Mouse (Mus musculus) intestine, postnatal 0 days (tissue): ENCODE measurements at regions not wholly inside any gene's neighbourhood (a gene's known extent, or its start where the extent isn't known, plus 50 kb on each side); places are given as distances from the start of the nearest gene placed in this dataset.
A peak's percentile ranks its signal among the peaks of the same experiment; 100 is the strongest.

ENCODE experiments used
- ATAC-seq: fragments of 200-750 bp; cut with Nextera tagmentation; 2 replicates; pipeline ENCODE4 v1.8.0; 2017; ENCODE audit warnings: mild to moderate bottlenecking, moderate TSS enrichment, moderate library complexity
- H3K27ac ChIP-seq: fragments of 300-500 bp; sonication (generic); 2 replicates; pipeline ENCODE4 v1.5.1; 2014; ENCODE audit warnings: mild to moderate bottlenecking, low read depth, low read length, moderate library complexity
- H3K27me3 ChIP-seq: fragments of 300-500 bp; sonication (generic); replicated peaks from 2 replicates; pipeline ENCODE4 v1.6.1; 2014; ENCODE audit warnings: low read length, mixed read lengths; ENCODE audit not compliant: control insufficient read depth, insufficient read depth
- H3K36me3 ChIP-seq: fragments of 300-500 bp; sonication (generic); 2 replicates; pipeline ENCODE4 v1.6.1; 2014; ENCODE audit warnings: mild to moderate bottlenecking, moderate library complexity; ENCODE audit not compliant: control insufficient read depth, insufficient read depth
- H3K4me1 ChIP-seq: fragments of 300-500 bp; sonication (generic); replicated peaks from 2 replicates; pipeline ENCODE4 v1.6.1; 2014; ENCODE audit warnings: antibody characterized with exemption, low read length, mixed read lengths; ENCODE audit not compliant: control insufficient read depth, insufficient read depth
- H3K4me2 ChIP-seq: fragments of 300-500 bp; sonication (generic); replicated peaks from 2 replicates; pipeline ENCODE4 v1.6.1; 2014; ENCODE audit warnings: low read depth, mild to moderate bottlenecking, moderate library complexity
- H3K4me3 ChIP-seq: fragments of 300-500 bp; sonication (generic); 2 replicates; pipeline ENCODE4 v1.5.1; 2014; ENCODE audit warnings: low read depth, low read length
- H3K9ac ChIP-seq: fragments of 300-500 bp; sonication (generic); 2 replicates; pipeline ENCODE4 v1.6.1; 2014; ENCODE audit warnings: mild to moderate bottlenecking, low read depth, low read length
- H3K9me3 ChIP-seq: fragments of 300-500 bp; sonication (generic); 2 replicates; pipeline ENCODE4 v1.6.1; 2016; ENCODE audit warnings: mixed run types; ENCODE audit not compliant: control insufficient read depth
- CTCF ChIP-seq: sonication (generic); IDR thresholded peaks from 2 replicates; pipeline ENCODE4 v1.5.1; 2016; ENCODE audit warnings: low read depth, mild to moderate bottlenecking, control low read depth, antibody characterized with exemption, moderate library complexity
- WGBS: fragments of 180-500 bp; shearing (Covaris S2); extraction: QIAGEN DNeasy Blood & Tissue Kit; methylation state at CpG from one replicate; pipeline ENCODE4 v1.1.7; 2014; 5-methylcytosine and 5-hydroxymethylcytosine counted together

DNA sequence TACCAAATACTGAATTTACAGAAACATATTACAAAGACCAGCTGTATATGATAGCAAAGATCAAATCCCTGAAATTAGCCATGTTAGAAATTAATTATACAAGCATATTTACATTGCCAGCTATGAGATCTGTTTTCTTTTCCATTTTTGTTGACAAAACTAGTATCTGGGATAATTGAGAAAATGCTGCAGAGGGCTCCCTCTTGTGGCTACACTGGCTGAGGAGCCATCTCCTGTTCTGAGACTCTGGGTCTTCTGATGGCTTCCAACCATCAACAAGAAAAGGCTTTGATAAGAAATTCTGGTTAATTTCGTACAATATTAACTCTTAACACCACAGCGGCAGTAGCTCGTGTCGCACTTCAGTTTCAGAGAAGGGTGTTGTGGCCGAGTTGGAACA is 466.9 kb downstream of the Cdh9 start:
- no peak for ATAC-seq

DNA sequence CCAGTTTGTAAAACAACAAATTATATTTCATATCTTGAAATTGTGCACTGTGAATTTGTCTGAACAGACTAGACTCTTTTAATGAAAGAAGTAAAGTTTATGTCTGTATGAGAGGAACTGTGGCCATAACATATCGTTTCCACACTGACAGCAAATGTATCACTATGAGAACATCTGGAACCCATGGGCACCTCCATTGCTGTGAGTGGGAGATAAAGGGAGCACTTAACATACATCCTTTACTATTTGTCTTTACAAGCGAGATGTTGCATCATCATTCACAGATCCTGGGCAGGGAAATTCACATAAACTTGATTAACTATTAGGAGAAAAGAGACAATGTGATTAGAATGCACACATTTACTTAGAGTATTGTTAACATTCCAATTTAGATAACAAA is 476.2 kb downstream of the Cdh9 start:
- Histone ChIP-seq H3K4me3 (no peak overlapping the region), H3K27ac (no peak overlapping the region), H3K4me2 (no peak overlapping the region), H3K4me1 (no peaks in the 10 kb centered on the region), H3K9ac (no peak overlapping the region), H3K27me3 (no peaks in the 10 kb centered on the region), H3K36me3 (no peaks in the 10 kb centered on the region), H3K9me3 (no peaks in the 10 kb centered on the region)
- ATAC-seq = no peak
- no peak for TF ChIP-seq CTCF
- 72% methylated on average over 2 of the region's 2 CpGs for WGBS

More for the DNA sequence above, 466.9 kb downstream of the Cdh9 start:
- Histone ChIP-seq H3K27me3 (no peaks in the 10 kb centered on the region), H3K4me1 (no peaks in the 10 kb centered on the region), H3K9me3 (no peaks in the 10 kb centered on the region), H3K4me2 (no peak overlapping the region), H3K36me3 (no peaks in the 10 kb centered on the region), H3K4me3 (no peak overlapping the region), H3K27ac (no peak overlapping the region), H3K9ac (no peak overlapping the region)
- 35% methylated on average over 5 of the region's 5 CpGs for whole genome bisulfite sequencing
- peak; percentile 72 for TF ChIP-seq CTCF

DNA sequence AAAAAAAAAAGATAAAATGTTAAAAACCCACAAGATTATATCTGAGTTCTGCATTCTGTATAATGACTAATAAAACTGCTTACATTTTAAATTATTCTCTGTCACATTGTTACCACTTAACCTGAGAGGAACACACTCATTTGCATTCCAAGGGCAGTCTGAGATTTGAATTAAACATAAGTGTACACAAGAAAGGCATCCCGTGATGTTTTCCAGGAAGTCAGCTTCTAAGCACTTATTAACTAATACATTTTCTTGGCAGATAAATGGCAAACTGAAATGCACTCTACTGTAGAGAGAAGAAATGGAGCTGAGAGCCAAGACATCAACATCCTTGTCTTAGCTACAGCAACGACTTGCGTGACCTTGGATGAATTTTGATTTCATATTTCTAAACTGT is 516.5 kb downstream of the Cdh9 start:
- no peak overlapping the region for H3K4me2 ChIP-seq
- 67% methylated on average over 3 of the region's 3 CpGs for WGBS
- ATAC-seq = no peak

DNA sequence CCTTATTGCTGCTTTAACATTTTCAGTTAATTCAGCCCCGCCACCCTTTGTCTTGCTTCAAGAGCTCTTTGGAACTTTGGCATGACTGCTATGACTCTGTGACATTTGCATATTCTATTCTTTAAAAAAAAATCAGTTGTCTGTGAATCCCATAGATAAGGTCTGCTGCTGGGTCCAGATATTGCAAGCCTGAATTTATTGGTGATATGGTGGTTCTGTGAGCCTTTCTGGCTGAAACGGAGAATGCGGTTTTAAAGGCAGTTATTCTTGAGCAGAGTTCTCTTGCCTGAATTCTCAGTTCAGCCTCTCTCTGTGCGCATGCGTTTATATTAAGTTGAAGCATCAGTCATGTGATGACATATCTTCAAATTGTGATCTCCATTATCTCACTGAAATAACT is 560.7 kb downstream of the Cdh9 start:
- no peak overlapping the region for H3K27ac ChIP-seq
- H3K4me2 ChIP-seq = no peak overlapping the region
- no peaks in the 10 kb centered on the region for H3K36me3 ChIP-seq
- WGBS = 92% methylated on average over 5 of the region's 5 CpGs
- no peaks in the 10 kb centered on the region for H3K4me1 ChIP-seq
- no peaks in the 10 kb centered on the region for H3K9me3 ChIP-seq
- no peak overlapping the region for H3K9ac ChIP-seq
- H3K27me3 ChIP-seq = no peaks in the 10 kb centered on the region
- ATAC-seq = no peak
- TF ChIP-seq CTCF = no peak
- no peak overlapping the region for H3K4me3 ChIP-seq

More for the DNA sequence above, 516.5 kb downstream of the Cdh9 start:
- no peaks in the 10 kb centered on the region for H3K4me1 ChIP-seq
- TF ChIP-seq CTCF = no peak
- no peaks in the 10 kb centered on the region for H3K9me3 ChIP-seq
- no peak overlapping the region for H3K4me3 ChIP-seq
- H3K27me3 ChIP-seq = no peaks in the 10 kb centered on the region
- no peak overlapping the region for H3K9ac ChIP-seq
- no peaks in the 10 kb centered on the region for H3K36me3 ChIP-seq
- no peak overlapping the region for H3K27ac ChIP-seq
